Mouse (Mus musculus): Measurements from ENCODE around the gene Nrg4. TPM values are rescaled to one million over a fixed set of nuclear protein-coding genes. Genes with fewer than 3 reads are reported as not detected.

Gene Nrg4
- total RNA-seq, 1 experiment from 2014 or later: 65.7 TPM

DNA sequence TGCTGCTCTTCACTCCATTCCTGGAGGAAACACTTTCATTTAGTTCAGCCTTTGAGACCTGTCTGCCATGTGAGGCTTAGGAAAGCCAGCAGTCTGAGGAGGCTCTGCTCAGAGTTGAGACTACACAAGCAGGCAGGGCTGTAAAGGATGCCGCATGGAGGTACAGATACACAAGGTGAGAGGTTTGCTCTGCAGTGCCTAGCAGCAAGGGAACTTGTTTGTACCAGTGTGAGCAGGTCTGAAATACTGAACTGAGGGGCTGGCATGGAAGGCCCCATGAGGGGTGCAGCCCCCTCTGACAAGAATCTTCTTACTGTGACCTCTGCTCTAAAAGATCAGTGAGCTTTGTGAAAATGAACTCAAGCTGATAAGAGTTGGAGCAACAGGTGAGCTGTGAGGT is 113.2 kb downstream of the Nrg4 start:
- DNase-seq: no peak

GRCm38 (mm10) chr9:55211611-55212010 is 115.0 kb downstream of the Nrg4 start:
- no peak for DNase-seq

- peak; percentile 95 for DNase-seq
Observed at GRCm38 (mm10) chr9:55208790-55209481, 117.7 kb downstream of the Nrg4 start, which contains the start of gene Fbxo22. Gene Fbxo22 (plus strand): TSS chr9:55208925.

- DNase-seq: no peak
Observed at GRCm38 (mm10) chr9:55208458-55208789, 118.2 kb downstream of the Nrg4 start.

DNA sequence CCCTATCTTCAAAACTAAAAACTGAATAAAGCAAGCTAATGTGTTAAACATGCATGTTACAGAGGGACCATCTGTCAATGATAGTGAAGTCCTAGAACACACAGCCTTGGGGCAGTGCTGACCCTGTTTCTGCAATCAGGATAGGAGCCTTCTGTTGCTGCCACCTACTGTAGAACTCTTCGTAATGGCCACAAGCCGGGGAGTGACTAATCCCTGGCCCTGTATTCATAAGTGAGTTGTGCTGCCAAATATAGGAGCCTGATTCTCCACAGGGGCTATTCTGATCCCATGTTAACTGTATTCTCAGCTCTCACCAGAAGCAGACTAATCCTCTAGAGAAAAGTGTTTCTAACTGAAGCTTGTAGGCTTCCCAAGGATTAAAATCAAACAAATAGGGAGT is 127.3 kb downstream of the Nrg4 start:
- DNase-seq: peak; percentile 57

GRCm38 (mm10) chr9:55198260-55198659 is 128.4 kb downstream of the Nrg4 start:
- DNase-seq: no peak

DNA sequence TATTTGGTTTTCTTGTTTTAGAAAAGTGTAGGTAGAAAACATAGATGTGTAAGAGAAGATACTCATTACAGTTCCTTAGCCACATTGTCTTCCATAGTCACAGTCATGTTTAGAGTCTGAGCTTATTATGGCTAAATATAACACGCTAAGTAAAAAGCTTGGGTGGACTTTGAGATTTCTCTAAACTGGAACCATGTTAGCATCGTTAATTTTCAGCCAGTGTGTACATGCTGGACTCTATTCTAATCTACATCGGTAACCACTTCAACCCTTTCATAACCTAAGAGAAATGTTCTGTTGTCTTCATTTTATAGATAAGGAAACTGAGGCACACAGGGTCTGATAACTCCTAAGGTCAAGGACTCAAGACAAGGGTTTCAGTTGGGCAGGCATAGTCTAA is 130.8 kb downstream of the Nrg4 start:
- DNase-seq: no peak

- no peak for DNase-seq
Observed at GRCm38 (mm10) chr9:55174235-55174634, 152.4 kb downstream of the Nrg4 start.

- DNase-seq: no peak
Observed at GRCm38 (mm10) chr9:55172195-55172685, 154.4 kb downstream of the Nrg4 start.

GRCm38 (mm10) chr9:55170655-55171412 is 155.8 kb downstream of the Nrg4 start:
- DNase-seq: peak; percentile 43

Other genes with a start within 250 kb of the Nrg4 start
- gene Ube2q2, start 178.0 kb downstream of the Nrg4 start, total RNA-seq (2021): 46.7 and 47.5 TPM in 2 replicates
- 27.5 and 31.5 TPM in 2 replicates for gene Fbxo22, start 117.9 kb downstream of the Nrg4 start, total RNA-seq (2021)
- 0.93 and 1.3 TPM in 2 replicates for gene Tmem266, start 69 bp upstream of the Nrg4 start, total RNA-seq (2021)
- 1,170 and 1,175 TPM in 2 replicates for gene Etfa, start 185.4 kb upstream of the Nrg4 start, total RNA-seq (2021)
- not detected in 2 replicates for gene Isl2, start 211.8 kb upstream of the Nrg4 start, total RNA-seq (2021)